Mouse (Mus musculus): ENCODE data around the gene Gm8108. TPM values are rescaled to one million over a fixed set of nuclear protein-coding genes. Genes with fewer than 3 reads are reported as not detected.
"Not testable (repeated sequence)": the region's sequence is repeated elsewhere in the genome, so short reads cannot be mapped to it uniquely, and the experiment has no call there.

The Gm8108 gene
- 0.07 and 0.38 TPM in 2 replicates for polyA plus RNA-seq (2015; fragmentation: Nextera tagmentation; extraction: Ambion mirVana)

- peak; percentile 7 for DNase-seq (ENCODE audit: low spot score)
- not testable (repeated sequence) for H3K27me3 ChIP-seq (replicated peaks; ENCODE audit: insufficient read depth, low read length); ATAC-seq; H3K36me3 ChIP-seq (ENCODE audit: insufficient read depth, low read length); H3K27ac ChIP-seq (ENCODE audit: low read length); H3K9ac ChIP-seq (replicated peaks; ENCODE audit: low read depth); H3K4me3 ChIP-seq (ENCODE audit: low read depth, low read length); H3K9me3 ChIP-seq (ENCODE audit: low read length); H3K4me1 ChIP-seq (ENCODE audit: insufficient read depth, low read depth, low read length)
- peak within 1 kb of the TSS; percentile 39 for H3K4me2 ChIP-seq (replicated peaks; ENCODE audit: low read depth, low read length)
- WGBS = 5% methylated on average over 33 of the region's 37 CpGs
Observed at GRCm38 (mm10) chr14:4110426-4110825, at the start of gene Gm8108. Gene Gm8108 (plus strand): TSS chr14:4110526.

GRCm38 (mm10) chr14:4083820-4084219 lies 26.5 kb upstream of the Gm8108 start, which contains the start of gene Gm3115:
Gene Gm3115 (plus strand): TSS chr14:4084120.
- ATAC-seq; H3K27ac ChIP-seq (ENCODE audit: low read length); H3K9ac ChIP-seq (replicated peaks; ENCODE audit: low read depth); H3K4me1 ChIP-seq (ENCODE audit: insufficient read depth, low read depth, low read length); H3K9me3 ChIP-seq (ENCODE audit: low read length); DNase-seq (ENCODE audit: low spot score); H3K4me2 ChIP-seq (replicated peaks; ENCODE audit: low read depth, low read length); H3K36me3 ChIP-seq (ENCODE audit: insufficient read depth, low read length); H3K4me3 ChIP-seq (ENCODE audit: low read depth, low read length); H3K27me3 ChIP-seq (replicated peaks; ENCODE audit: insufficient read depth, low read length): not testable (repeated sequence)
- WGBS = 49% methylated on average over 3 of the region's 3 CpGs

- not testable (repeated sequence) for H3K27ac ChIP-seq (ENCODE audit: low read length); H3K27me3 ChIP-seq (replicated peaks; ENCODE audit: insufficient read depth, low read length); H3K4me2 ChIP-seq (replicated peaks; ENCODE audit: low read depth, low read length); H3K36me3 ChIP-seq (ENCODE audit: insufficient read depth, low read length); H3K4me1 ChIP-seq (ENCODE audit: insufficient read depth, low read depth, low read length); H3K9ac ChIP-seq (replicated peaks; ENCODE audit: low read depth); DNase-seq (ENCODE audit: low spot score); ATAC-seq; H3K9me3 ChIP-seq (ENCODE audit: low read length); H3K4me3 ChIP-seq (ENCODE audit: low read depth, low read length)
- 86% methylated on average over 4 of the region's 4 CpGs for WGBS
Observed at GRCm38 (mm10) chr14:4141646-4142045, 31.3 kb downstream of the Gm8108 start.

DNA sequence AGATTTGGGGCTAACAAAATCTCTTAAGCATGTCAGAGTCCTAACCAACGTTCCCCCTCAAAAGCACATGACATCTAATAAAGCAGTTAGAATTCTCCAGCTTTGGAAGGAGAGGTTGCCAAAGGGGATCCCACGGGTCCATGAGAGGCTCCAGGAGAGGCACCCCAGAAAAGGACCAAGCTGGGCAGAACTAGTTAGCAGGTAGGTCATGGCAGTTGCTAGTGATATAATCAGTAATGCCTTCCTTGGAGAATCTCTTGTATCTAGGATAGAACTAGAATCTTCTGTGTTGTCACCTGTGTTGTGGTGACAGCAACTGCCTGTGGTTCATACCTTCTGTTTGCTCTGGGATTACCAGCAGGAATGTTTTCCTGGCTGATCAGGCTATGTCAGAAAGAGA lies 54.4 kb downstream of the Gm8108 start, which contains the start of gene Gm3127:
Gm3127 (plus strand) TSS at position 301 of the 400 bp plus-strand sequence.
- not testable (repeated sequence) for H3K27ac ChIP-seq (ENCODE audit: low read length); H3K4me3 ChIP-seq (ENCODE audit: low read depth, low read length); H3K27me3 ChIP-seq (replicated peaks; ENCODE audit: insufficient read depth, low read length); DNase-seq (ENCODE audit: low spot score); H3K9me3 ChIP-seq (ENCODE audit: low read length); H3K4me2 ChIP-seq (replicated peaks; ENCODE audit: low read depth, low read length); H3K9ac ChIP-seq (replicated peaks; ENCODE audit: low read depth); H3K4me1 ChIP-seq (ENCODE audit: insufficient read depth, low read depth, low read length); H3K36me3 ChIP-seq (ENCODE audit: insufficient read depth, low read length); ATAC-seq
- WGBS = no CpG with 5 or more reads among the region's 2 CpGs

DNA sequence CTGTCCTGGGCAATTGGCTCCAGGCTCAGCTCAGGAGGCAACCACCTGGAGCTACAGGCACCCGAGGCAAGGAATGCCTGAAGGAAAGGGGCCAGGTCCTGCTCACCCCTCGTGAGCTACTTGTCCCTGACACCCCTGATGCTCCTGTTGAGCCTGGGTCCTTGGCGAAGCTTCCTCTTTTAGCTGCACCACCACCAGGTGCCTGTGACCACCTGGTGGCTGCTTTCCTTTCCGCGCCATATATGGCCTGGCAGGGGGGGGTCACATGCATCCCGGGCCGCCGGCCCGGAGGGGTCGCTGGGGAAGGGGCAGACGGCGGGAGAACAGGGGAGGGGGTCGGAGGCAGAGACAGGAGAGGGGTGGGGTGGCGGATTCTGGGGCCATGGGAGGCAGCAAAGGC lies 71.7 kb downstream of the Gm8108 start:
- not testable (repeated sequence) for H3K4me1 ChIP-seq (ENCODE audit: insufficient read depth, low read depth, low read length); ATAC-seq; H3K36me3 ChIP-seq (ENCODE audit: insufficient read depth, low read length); H3K9me3 ChIP-seq (ENCODE audit: low read length); DNase-seq (ENCODE audit: low spot score); H3K27ac ChIP-seq (ENCODE audit: low read length); H3K4me3 ChIP-seq (ENCODE audit: low read depth, low read length); H3K9ac ChIP-seq (replicated peaks; ENCODE audit: low read depth); H3K27me3 ChIP-seq (replicated peaks; ENCODE audit: insufficient read depth, low read length)
- WGBS = 16% methylated on average over 9 of the region's 14 CpGs
- H3K4me2 ChIP-seq (replicated peaks; ENCODE audit: low read depth, low read length) = peak overlapping the region; percentile 27; the same call in 1 of the 2 replicates

Other genes with a start within 250 kb of the Gm8108 start
- not detected in 2 replicates for gene Gm2916, start 226.4 kb upstream of the Gm8108 start, polyA plus RNA-seq (2015; fragmentation: Nextera tagmentation; extraction: Ambion mirVana)
- not detected in 2 replicates for gene Gm3029, start 178.8 kb upstream of the Gm8108 start, polyA plus RNA-seq (2015; fragmentation: Nextera tagmentation; extraction: Ambion mirVana)
- 0.27 TPM in 1 of 2 replicates, not detected in the other for gene Gm3095, start 147.0 kb upstream of the Gm8108 start, polyA plus RNA-seq (2015; fragmentation: Nextera tagmentation; extraction: Ambion mirVana)
- not detected in 2 replicates for gene Gm3099, start 112.1 kb upstream of the Gm8108 start, polyA plus RNA-seq (2015; fragmentation: Nextera tagmentation; extraction: Ambion mirVana)
- not detected in 2 replicates for gene Gm5796, start 86.6 kb upstream of the Gm8108 start, polyA plus RNA-seq (2015; fragmentation: Nextera tagmentation; extraction: Ambion mirVana)
- gene Gm3115, start 26.4 kb upstream of the Gm8108 start, polyA plus RNA-seq (2015; fragmentation: Nextera tagmentation; extraction: Ambion mirVana) = not detected in 2 replicates
- gene Gm3127, start 54.5 kb downstream of the Gm8108 start, polyA plus RNA-seq (2015; fragmentation: Nextera tagmentation; extraction: Ambion mirVana) = not detected in 2 replicates
- 0.07 TPM in 1 of 2 replicates, not detected in the other for gene Gm2974, start 72.0 kb downstream of the Gm8108 start, polyA plus RNA-seq (2015; fragmentation: Nextera tagmentation; extraction: Ambion mirVana)
- not detected in 2 replicates for gene Gm3138, start 139.1 kb downstream of the Gm8108 start, polyA plus RNA-seq (2015; fragmentation: Nextera tagmentation; extraction: Ambion mirVana)
- gene Gm3149, start 206.8 kb downstream of the Gm8108 start, polyA plus RNA-seq (2015; fragmentation: Nextera tagmentation; extraction: Ambion mirVana) = not detected in 2 replicates
- 0.12 TPM in 1 of 2 replicates, not detected in the other for gene 2610042L04Rik, start 224.2 kb downstream of the Gm8108 start, polyA plus RNA-seq (2015; fragmentation: Nextera tagmentation; extraction: Ambion mirVana)

All from lung, postnatal 0 days (tissue).